Mouse (Mus musculus): ENCODE measurements around the gene Nop9.

DNA sequence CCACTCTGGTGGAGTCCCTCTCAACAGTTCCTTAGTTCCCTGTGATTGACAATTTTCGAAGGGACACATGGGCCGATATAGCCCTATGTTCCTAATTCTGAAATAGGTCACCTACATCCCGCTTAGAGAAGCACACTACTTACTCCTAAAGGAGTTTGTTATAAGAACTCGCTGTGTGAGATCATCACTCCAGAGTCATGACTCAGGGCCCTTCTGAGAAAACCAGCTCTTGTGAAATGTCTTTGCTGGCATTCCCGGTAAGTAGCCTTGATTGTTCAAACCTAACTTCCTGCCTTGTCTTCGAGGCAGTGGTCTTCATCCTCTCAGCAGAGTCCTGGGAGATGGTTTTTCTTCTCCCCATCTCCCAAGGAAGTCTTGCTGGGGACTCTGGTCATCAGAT, 23.1 kb downstream of the Nop9 start:
- no peak for TF ChIP-seq CTCF (IDR thresholded peaks at IDR 0.05; ENCODE audit: insufficient read depth, low read length)
- TF ChIP-seq POLR2A (IDR thresholded peaks at IDR 0.05; ENCODE audit: borderline replicate concordance, extremely low read depth, low read depth, low read length) = no peak
